Mouse (Mus musculus) thymus, adult 18-20 months (tissue): ENCODE measurements around the gene Nom1.
"Not testable (repeated sequence)": the region's sequence is repeated elsewhere in the genome, so short reads cannot be mapped to it uniquely, and the experiment has no call there.

ENCODE experiments used
- DNase-seq, 2 experiments: peaks; one replicate each; pipeline ENCODE4 v3.0.0; 2022; ENCODE audit warnings: mixed read lengths in 2 of 2

Gene Nom1

GRCm38 (mm10) chr5:29434228-29434871 lies at the start of gene Nom1:
Gene Nom1, plus strand, starts transcription at chr5:29434664.
- peak; percentile 80 to 87 for DNase-seq

DNA sequence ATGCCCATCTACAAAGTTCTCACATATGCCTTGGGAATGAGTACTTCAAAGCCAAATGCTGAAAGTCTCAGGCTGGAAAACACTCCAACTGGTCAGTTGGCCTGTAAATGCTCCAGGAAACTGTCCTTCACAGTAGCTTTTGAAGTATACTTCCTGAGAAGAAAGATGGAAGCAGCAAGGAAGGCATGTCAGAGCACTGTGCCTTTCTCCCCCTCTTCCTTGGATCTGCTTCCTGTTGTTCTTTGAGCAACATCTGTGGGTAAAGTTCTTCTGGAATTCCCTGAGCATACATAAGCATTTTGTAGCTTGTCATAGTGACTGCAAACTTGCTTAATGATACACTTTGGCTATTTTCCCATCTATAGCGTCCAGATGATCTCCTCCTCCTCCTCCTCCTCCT lies 46.9 kb upstream of the Nom1 start:
- DNase-seq = no peak

- DNase-seq = no peak
Observed at GRCm38 (mm10) chr5:29388181-29388943, 46.1 kb upstream of the Nom1 start.

DNA sequence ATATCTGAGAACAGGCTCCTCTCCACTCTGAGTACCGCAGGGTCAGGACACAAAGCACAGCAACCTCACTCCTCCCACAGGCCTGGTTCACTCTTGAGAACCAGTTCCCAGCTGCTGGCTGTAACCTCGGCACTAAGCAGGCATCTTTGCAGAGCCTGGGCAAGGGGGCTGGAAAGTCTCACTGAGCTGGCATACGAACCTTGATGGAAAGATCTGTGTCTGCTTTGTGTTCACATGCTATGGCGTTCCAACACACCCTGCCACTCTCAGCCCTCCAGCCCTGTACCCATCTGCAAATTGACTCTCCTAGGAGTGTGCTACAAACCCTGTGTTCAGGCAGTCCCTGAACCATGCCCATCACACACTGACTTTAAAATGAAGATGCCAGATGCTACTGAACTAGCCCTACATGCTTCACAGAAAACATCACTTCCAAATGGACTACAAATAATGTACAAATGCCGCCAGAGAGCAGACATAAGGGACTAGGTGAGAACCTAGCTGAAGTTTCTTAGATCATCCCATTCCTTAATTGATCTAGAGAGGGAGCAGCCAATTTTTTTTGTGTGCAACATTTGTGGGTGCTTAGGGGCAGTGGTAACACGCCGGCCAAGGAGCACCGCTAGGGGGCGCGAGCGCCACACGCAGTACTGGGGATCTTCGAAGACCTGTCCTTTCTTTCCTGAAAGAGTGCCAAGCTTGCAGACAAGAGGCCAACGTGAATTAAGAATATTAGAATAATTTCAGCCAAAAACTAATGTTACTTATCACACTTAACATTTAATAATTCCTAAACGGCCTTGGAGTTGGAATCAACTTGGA lies 45.3 kb upstream of the Nom1 start:
- DNase-seq = peak; percentile 26 to 30

DNA sequence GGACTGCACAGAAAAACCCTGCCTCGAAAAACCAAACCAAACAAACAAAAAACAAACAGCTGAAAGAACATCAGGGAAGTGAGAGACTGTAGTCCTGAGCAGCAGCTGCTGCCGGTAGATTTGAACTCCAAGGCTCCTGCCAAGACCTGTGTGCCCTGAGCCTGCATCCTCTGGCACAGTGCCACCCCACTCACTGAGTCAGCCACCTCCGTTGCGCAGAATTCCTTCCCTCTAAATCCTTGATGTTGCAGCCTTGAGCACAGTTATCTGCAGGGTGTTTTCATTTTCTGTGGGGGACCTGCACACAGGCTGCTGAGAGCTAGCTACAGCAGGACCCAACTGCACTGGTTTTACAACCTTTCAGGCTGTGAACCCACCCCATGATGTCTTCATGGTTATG lies 36.0 kb upstream of the Nom1 start:
- no peak for DNase-seq

DNA sequence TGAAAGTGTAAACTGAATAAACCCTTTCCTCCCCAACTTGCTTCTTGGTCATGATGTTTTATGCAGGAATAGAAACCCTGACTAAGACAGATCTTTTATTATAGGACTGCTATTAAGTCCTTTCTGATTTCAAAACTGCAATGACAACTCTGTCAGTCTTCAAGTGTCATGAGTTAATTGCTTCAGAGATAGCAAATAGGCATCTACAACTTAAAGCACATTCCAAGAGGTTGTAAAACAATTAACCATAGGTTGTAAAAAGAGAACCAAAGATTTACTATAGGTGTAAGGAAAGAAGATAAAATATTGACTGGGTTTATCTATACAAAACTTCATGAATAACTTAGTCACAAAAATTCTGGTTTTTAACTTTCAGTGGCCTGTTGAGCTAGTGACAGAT lies 23.6 kb upstream of the Nom1 start:
- DNase-seq = no peak

DNA sequence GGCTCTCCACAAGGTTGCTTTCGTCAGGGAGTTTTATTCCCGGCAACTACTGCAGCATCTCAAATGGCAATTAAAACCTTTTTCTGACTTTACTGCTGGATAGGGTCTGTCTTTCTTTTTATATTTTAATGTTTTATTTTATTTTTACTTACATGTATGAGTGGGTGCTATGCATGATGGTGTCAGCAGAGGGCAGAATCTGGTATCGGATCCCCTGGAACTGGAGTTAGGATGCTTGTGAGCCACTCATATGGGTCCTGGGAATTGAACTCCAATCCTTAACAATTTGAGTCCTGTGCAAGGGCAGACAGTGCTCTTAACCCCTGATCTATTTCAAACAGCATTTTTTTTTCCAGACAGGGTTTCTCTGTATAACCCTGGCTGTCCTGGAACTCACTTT lies 21.4 kb upstream of the Nom1 start:
- no peak for DNase-seq

- DNase-seq = not testable (repeated sequence)
Observed at GRCm38 (mm10) chr5:29423330-29423729, 11.1 kb upstream of the Nom1 start.

- DNase-seq = no peak
Observed at GRCm38 (mm10) chr5:29434872-29435358, 451 bp downstream of the Nom1 start.

DNA sequence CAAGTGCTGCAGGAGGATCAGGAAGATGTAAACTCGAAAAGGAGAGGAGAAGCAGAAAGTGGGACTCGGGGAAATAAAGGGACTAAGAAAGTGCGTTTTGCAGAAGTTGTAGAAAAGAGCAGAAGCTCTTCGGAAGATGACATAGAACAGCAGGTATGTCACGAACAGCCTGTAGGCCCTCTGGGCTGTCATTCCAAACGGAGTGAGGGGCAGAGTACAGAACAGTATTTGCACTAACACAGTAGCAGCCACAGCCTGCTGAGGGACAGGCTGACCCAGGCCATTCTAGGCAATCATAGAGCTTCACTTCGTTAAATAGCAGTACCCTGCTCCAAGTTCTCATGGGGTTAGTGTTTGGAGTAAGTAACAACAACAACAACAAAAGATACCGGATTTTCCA lies 1.0 kb downstream of the Nom1 start:
- DNase-seq = no peak

DNA sequence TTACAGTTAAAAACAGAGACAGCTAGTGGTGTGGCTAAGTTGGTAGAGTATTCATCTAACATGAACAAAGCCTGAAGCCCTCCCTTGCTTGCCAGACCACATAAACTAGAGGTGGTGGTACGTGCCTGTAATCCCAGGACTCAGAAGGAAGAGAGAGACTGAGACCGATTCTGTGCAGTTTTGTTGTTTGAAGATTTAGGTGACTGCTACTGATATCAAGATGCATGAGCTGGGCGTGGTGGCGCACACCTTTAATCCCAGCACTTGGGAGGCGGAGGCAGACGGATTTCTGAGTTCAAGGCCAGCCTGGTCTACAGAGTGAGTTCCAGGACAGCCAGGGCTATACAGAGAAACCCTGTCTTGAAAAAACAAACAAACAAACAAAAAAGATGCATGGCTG lies 2.3 kb downstream of the Nom1 start:
- DNase-seq = not testable (repeated sequence)

- no peak for DNase-seq
Observed at GRCm38 (mm10) chr5:29445275-29445674, 10.8 kb downstream of the Nom1 start.

- no peak for DNase-seq
Observed at GRCm38 (mm10) chr5:29452352-29452751, 17.9 kb downstream of the Nom1 start.

DNA sequence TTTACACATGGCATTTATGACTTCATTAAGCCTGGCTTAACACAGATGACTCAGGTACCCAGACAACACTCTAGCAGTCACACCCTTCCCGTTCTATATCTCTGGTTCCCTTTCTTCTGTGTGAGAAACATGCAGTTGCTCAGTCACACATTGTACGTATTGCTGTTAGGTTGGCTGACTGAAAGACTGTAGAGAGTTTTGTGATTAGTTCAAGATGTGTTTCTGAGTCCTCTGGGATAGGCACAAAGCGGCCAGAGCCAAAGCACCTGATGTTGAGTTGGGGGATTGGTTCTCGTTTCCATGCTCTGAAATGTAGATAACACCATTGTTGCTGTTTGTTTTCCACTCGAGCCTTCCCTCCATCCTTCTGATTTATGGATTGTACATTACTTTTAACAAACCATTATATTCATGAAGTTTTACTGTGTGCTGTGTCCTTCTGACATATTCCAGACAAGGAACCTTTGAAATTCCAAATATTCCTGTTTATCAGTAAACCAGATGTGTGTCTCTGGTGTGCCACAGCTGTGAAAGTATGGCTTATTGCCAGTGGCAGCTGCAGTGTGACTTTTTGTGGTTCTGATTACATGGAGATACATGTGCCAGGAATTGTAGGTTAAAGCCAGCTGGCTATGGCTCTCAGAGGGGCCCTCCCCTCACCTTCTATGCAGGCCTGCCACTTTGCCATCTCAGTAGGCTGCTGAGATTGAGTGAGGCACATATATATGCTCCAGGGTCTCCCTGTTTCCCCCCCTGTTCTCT lies 22.6 kb downstream of the Nom1 start:
- DNase-seq = no peak

- no peak for DNase-seq
Observed at GRCm38 (mm10) chr5:29462943-29463686, 28.7 kb downstream of the Nom1 start.

DNA sequence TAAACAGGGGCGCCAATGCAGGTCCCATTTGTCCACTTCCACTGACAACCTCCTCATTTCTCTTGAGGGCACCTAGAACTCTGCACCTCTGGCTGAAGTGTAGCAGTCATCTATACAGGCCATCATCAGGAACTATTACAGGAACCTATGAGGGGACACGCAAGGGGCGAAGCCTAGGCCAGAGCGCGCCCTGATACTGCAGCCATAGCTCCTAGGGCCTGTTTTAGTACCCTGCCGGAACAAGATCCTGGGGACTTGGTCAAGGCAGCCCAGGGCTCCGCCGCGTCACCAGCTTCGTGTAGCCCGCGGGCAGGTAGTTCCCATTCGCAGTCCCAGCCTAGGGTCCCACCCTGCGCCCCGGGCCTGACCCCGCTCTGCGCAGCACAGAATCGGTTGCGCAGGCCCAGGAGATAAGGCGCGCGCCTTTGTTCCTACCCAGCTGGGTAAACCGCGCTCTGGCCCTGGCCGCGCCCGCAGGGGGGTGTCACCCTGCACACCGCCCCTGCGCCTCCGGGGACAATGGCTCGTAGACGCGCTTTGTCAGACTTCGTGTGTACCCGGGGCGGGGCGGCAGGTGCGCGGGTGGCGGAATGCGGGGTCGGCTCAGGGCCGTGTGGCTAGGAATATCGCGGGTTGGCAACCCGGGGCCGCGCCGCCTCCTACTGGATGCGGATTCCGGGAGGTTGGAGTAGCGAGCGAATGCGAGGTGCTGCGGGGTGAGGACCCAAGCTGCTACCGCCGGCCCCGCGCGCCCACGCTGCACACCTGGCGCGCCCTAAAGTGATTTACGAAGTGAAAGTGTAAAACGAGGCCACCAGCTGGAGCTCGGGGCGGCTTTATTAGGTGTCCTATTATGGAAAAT lies 33.3 kb downstream of the Nom1 start:
- peak in 1 of 2 experiments; percentile 6 for DNase-seq

DNA sequence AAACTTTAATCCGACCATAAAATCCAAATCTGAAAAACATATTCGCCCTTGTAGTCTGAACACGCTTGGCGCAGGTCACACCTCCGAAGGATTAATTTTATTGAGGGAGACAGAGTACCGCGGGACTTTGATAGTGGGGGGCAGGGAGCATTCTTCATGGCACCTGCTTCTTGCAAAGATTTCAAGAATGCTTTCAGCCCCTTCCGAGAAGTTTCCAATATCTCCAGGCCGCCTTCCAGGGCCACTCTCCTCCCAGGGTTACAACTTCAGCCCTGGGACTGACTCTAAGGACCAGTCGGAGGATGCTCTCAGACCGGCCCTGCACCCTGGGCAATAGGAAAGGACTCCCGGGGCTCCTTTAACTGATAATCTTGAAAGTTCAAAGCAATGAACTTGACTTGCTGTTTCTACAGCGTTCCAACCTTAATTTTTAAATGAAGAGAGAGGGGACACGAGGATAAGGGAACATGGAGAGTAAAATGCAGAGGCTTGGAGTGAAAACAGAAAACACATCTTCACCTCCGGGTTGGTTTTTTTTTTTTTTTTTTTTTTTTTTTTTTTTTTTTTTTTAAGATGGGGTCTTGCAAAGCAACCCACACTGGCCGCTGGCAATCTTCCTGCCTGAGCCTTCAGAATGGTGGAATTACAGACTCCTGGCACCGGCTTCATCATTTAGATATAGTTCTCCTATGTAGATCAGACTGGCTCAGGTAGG lies 34.0 kb downstream of the Nom1 start:
- DNase-seq = no peak

GRCm38 (mm10) chr5:29469501-29469900 lies 35.0 kb downstream of the Nom1 start:
- DNase-seq = no peak

DNA sequence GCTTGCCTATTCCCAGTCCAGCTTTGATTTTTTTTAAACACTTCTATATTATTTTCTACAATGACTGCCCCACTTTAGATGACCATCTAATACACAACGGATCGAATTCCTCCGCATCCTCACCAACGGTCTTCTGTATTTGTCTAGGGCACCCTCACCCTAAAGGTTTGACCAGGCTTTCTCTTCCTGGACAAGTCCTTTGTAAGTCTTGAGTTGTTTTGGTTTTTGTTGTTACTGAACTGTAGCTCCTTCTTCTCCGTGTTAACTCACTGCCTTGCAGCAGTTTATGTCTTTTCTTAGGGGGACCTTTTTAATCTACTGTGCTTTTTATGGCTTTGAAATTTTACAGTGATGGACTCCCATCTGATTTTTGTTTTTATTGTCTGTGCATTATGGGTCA lies 35.8 kb downstream of the Nom1 start:
- no peak for DNase-seq

DNA sequence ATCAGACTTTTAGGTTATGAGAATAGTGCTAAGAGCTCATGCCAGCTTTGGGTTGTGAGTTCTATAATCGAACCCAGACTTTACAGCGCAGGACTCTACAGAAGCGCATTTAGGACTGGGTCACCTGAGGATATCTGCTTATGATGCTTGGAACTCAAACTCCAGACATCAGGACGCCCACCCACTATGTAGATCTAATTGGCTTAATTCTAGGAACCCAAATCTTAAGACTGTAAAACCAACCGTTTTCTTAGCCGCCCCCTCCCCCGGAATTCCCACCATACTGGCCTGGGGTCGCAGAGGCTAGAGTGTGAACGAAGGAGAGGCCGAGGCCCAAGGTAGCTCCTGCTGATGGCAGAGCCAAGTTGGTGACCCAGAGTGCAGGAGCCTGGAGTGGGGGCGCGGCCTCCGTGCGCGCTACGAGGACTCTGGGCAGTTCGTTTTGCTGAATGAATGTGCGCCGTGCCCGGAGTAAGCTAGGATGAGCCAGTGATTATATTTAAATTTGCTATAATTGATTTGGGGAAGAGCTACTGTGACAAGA lies 36.5 kb downstream of the Nom1 start:
- DNase-seq = no peak
